ENCODE assay signal across 8 mouse cellular contexts in the genomic region with DNA sequence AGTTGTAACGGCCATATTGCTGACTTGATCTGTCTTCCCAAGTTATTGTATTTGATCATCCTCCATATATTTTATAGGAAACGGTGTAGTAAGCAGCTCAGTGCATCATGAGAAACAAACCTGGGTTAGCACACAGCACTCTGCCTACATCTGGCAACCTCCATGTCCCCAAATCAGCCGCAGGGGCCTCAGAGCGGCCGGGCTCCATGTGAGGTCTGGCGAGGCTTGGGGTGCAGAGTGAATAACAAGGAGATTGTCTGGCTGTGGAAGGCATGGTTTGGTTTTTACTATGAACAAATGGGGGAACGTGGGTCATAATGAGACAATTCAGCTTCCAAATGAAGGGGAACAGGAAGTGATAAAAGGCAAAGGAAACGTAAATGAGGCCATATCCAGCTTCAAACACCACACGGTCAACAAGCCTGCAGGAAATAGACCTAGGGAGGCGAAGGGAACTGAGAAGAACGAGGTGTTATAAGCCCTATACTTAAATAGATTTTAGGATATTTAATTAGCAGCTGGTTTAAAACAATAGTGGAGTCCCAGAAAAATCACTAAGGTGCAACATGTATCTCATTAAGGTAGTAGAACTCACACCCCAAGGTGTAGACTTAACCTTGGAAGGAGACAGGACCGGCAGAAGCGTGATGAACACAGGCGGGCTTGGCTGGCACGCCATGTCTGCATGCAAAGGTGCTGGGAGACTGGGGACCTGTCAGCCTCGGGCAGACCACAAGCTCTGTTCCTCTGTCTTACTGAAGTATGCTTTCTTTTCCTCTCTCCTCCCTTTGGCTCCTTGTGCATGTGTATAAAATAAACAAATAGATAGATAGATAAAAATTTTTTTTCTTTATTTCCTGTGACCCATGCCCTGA. TPM values are rescaled to one million over a fixed set of nuclear protein-coding genes. Genes with fewer than 3 reads are reported as not detected.
A peak's percentile ranks its signal among the peaks of the same experiment; 100 is the strongest.
DNase-seq lines count a peak whose midpoint lies in the region; ATAC-seq lines count a peak whose summit lies in the region.
"Had no signal": no experiment of that assay in that cellular context is flagged by ENCODE, and none has a peak within 500 bp of the region (broad histone marks: within the 10 kb centered on the region; RNA-seq: fewer than 3 reads in every experiment).

No protein-coding gene starts in this region.

- no peak overlapping the region for H3K27ac ChIP-seq in liver, embryonic 16.5 days (ENCODE audit: low read length)

- H3K9ac ChIP-seq in liver, embryonic 16.5 days (ENCODE audit: low read depth, low read length): peak overlapping the region; percentile 58; the same call in 1 of the 2 replicates

- peak overlapping the region; percentile 53 for H3K4me3 ChIP-seq in liver, embryonic 16.5 days (ENCODE audit: low read depth, low read length)

- H3K27me3 ChIP-seq in liver, embryonic 16.5 days (ENCODE audit: control insufficient read depth, insufficient read depth, low read depth, low read length): peaks cover 9% of the 10 kb centered on the region

- no peak for ATAC-seq in liver, embryonic 16.5 days (ENCODE audit: low read depth)

- peaks cover 28% of the 10 kb centered on the region for H3K4me1 ChIP-seq in liver, embryonic 16.5 days (ENCODE audit: control insufficient read depth, low read depth, low read length)

- peak; percentile 57 for DNase-seq in thymus, postnatal 4 days
- DNase-seq in thymus, adult 18-20 months: no peak
- DNase-seq in forelimb bud, embryonic 11.5 days (ENCODE audit: low read depth, low spot score): peak; percentile 64
- no peak for DNase-seq in adrenal gland, postnatal 25 days
- DNase-seq in left cerebral cortex, adult 18-20 months (ENCODE audit: low spot score in 2 of 2): no peak
- DNase-seq in MN1 (ENCODE audit: low spot score): no peak
- DNase-seq: adrenal gland, adult 2 months had no signal

- H3K9me3 ChIP-seq in liver, embryonic 16.5 days (replicated peaks; ENCODE audit: control insufficient read depth, low read length): no peaks in the 10 kb centered on the region

- H3K4me2 ChIP-seq in liver, embryonic 16.5 days (ENCODE audit: low read depth, low read length): peak overlapping the region; percentile 68

- no peaks in the 10 kb centered on the region for H3K36me3 ChIP-seq in liver, embryonic 16.5 days (ENCODE audit: control insufficient read depth, insufficient read depth)

- WGBS in liver, embryonic 16.5 days (ENCODE audit: insufficient replicate concordance): 20% methylated on average over 16 of the region's 16 CpGs

RNA-seq across cellular contexts. Expression of gene Hist4h4, which starts 11.1 kb away (rescaled TPM):
- polyA plus RNA-seq in liver, embryonic 16.5 days (2015; fragmentation: Nextera tagmentation; extraction: Ambion mirVana): 1.2 and 1.7 TPM in 2 replicates
- total RNA-seq in adrenal gland, postnatal 25 days (2021): 13.6 and 16.1 TPM in 2 replicates
- total RNA-seq in left cerebral cortex, adult 18-20 months (2021): 10 to 100 TPM; 11.3 to 13.2 TPM

RNA-seq across cellular contexts. Expression of gene Gucy2c, which starts 11.6 kb away (rescaled TPM):
- polyA plus RNA-seq in liver, embryonic 16.5 days (2015; fragmentation: Nextera tagmentation; extraction: Ambion mirVana): 0.30 and 0.60 TPM in 2 replicates
- not detected in 2 replicates for total RNA-seq in adrenal gland, postnatal 25 days (2021)
- total RNA-seq in left cerebral cortex, adult 18-20 months (2021): under 1 TPM; 0.26 to 0.47 TPM
- total RNA-seq: adrenal gland, adult 2 months had no signal
- polyA plus RNA-seq: adrenal gland, adult 2 months had no signal

RNA-seq across cellular contexts. Expression of gene H2afj, which starts 14.9 kb away (rescaled TPM):
- polyA plus RNA-seq in liver, embryonic 16.5 days (2015; fragmentation: Nextera tagmentation; extraction: Ambion mirVana): 126 and 138 TPM in 2 replicates
- 196 and 200 TPM in 2 replicates for total RNA-seq in adrenal gland, postnatal 25 days (2021)
- total RNA-seq in left cerebral cortex, adult 18-20 months (2021): 10 to 100 TPM; 50.9 to 57.0 TPM

RNA-seq across cellular contexts. Expression of gene BC049715, which starts 34.3 kb away (rescaled TPM):
- 0.59 and 0.98 TPM in 2 replicates for polyA plus RNA-seq in liver, embryonic 16.5 days (2015; fragmentation: Nextera tagmentation; extraction: Ambion mirVana)
- 0.24 and 0.94 TPM in 2 replicates for total RNA-seq in adrenal gland, postnatal 25 days (2021)
- 1 to 10 TPM; 2.3 to 2.8 TPM for total RNA-seq in left cerebral cortex, adult 18-20 months (2021)

RNA-seq across cellular contexts. Expression of gene Wbp11, which starts 34.9 kb away (rescaled TPM):
- polyA plus RNA-seq in liver, embryonic 16.5 days (2015; fragmentation: Nextera tagmentation; extraction: Ambion mirVana): 46.1 and 47.3 TPM in 2 replicates
- 73.2 and 79.7 TPM in 2 replicates for total RNA-seq in adrenal gland, postnatal 25 days (2021)
- total RNA-seq in left cerebral cortex, adult 18-20 months (2021): 100 to 1,000 TPM; 109 to 111 TPM

Comparison
In these comparisons a context has a peak if more than half of its experiments do, and no peak if none do; other contexts are left out.
1. DNase-seq: peak in thymus, postnatal 4 days (single experiment) and forelimb bud, embryonic 11.5 days (single experiment); none in thymus, adult 18-20 months (0 of 2), adrenal gland, postnatal 25 days (single experiment), left cerebral cortex, adult 18-20 months (0 of 2) and MN1 (single experiment).